11 mouse cellular contexts compared by ENCODE assay signal in genomic region chr1:88259643-88260024, GRCm38 (mm10). TPM values are rescaled to one million over a fixed set of nuclear protein-coding genes. Genes with fewer than 3 reads are reported as not detected.
DNase-seq lines count a peak whose midpoint lies in the region; ATAC-seq lines count a peak whose summit lies in the region.
"Had no signal": no experiment of that assay in that cellular context is flagged by ENCODE, and none has a peak within 500 bp of the region (broad histone marks: within the 10 kb centered on the region; RNA-seq: fewer than 3 reads in every experiment).

No protein-coding gene starts in this region.

- ATAC-seq in forebrain, embryonic 14.5 days, result peak; percentile 9
- peak; percentile 5 for ATAC-seq in hindbrain, embryonic 14.5 days (ENCODE audit: low FRiP score)
- peak; percentile 5 for ATAC-seq in midbrain, embryonic 13.5 days
- ATAC-seq in frontal cortex, adult (ENCODE audit: low TSS enrichment), result no peak

- peaks cover 31% of the 10 kb centered on the region for H3K9me3 ChIP-seq in forebrain, embryonic 14.5 days (replicated peaks; ENCODE audit: control insufficient read depth, low read length)
- H3K9me3 ChIP-seq in hindbrain, embryonic 14.5 days (ENCODE audit: control insufficient read depth, low read length), result peaks cover 33% of the 10 kb centered on the region
- H3K9me3 ChIP-seq in midbrain, embryonic 13.5 days, result peaks cover 43% of the 10 kb centered on the region
- H3K9me3 ChIP-seq: G1E had no signal

- H3K4me2 ChIP-seq in forebrain, embryonic 14.5 days (ENCODE audit: low read length), result no peak overlapping the region
- H3K4me2 ChIP-seq in hindbrain, embryonic 14.5 days (replicated peaks), result no peak overlapping the region
- H3K4me2 ChIP-seq in midbrain, embryonic 13.5 days (replicated peaks), result no peak overlapping the region
- H3K4me2 ChIP-seq: limb, embryonic 13.5 days had no signal

- H3K36me3 ChIP-seq in forebrain, embryonic 14.5 days (ENCODE audit: control insufficient read depth, insufficient read depth, low read length), result peaks cover 56% of the 10 kb centered on the region
- H3K36me3 ChIP-seq in hindbrain, embryonic 14.5 days (replicated peaks; ENCODE audit: control insufficient read depth, insufficient read depth), result peaks cover 44% of the 10 kb centered on the region
- peaks cover 56% of the 10 kb centered on the region for H3K36me3 ChIP-seq in midbrain, embryonic 13.5 days

- H3K27ac ChIP-seq in forebrain, embryonic 14.5 days (ENCODE audit: low read depth, low read length), result no peak overlapping the region
- H3K27ac ChIP-seq in hindbrain, embryonic 14.5 days, result no peak overlapping the region
- H3K27ac ChIP-seq in midbrain, embryonic 13.5 days, result no peak overlapping the region
- H3K27ac ChIP-seq: limb, embryonic 13.5 days had no signal

- DNase-seq in kidney, postnatal 10 days, result peak; percentile 49
- DNase-seq in kidney, postnatal 14 days, result no peak
- DNase-seq in forebrain, embryonic 14.5 days (ENCODE audit: low spot score), result no peak
- no peak for DNase-seq in hindbrain, embryonic 14.5 days (ENCODE audit: low spot score)
- no peak for DNase-seq in layer of hippocampus, adult 11-12 months (ENCODE audit: low spot score)

- WGBS in forebrain, embryonic 14.5 days, result 83% methylated on average over 4 of the region's 4 CpGs
- WGBS in hindbrain, embryonic 14.5 days, result 80% methylated on average over 4 of the region's 4 CpGs
- 78% methylated on average over 4 of the region's 4 CpGs for WGBS in midbrain, embryonic 13.5 days

- H3K27me3 ChIP-seq in forebrain, embryonic 14.5 days (replicated peaks; ENCODE audit: control insufficient read depth, insufficient read depth, low read length), result no peaks in the 10 kb centered on the region
- H3K27me3 ChIP-seq in hindbrain, embryonic 14.5 days (ENCODE audit: control insufficient read depth, insufficient read depth, low read length), result no peaks in the 10 kb centered on the region
- H3K27me3 ChIP-seq in midbrain, embryonic 13.5 days, result no peaks in the 10 kb centered on the region
- H3K27me3 ChIP-seq: limb, embryonic 13.5 days had no signal

- H3K4me1 ChIP-seq in forebrain, embryonic 14.5 days (ENCODE audit: control insufficient read depth, insufficient read depth, low read length), result no peaks in the 10 kb centered on the region
- H3K4me1 ChIP-seq in hindbrain, embryonic 14.5 days (replicated peaks; ENCODE audit: control insufficient read depth, insufficient read depth, low read length), result no peaks in the 10 kb centered on the region
- H3K4me1 ChIP-seq in midbrain, embryonic 13.5 days (replicated peaks), result no peaks in the 10 kb centered on the region

- H3K9ac ChIP-seq in forebrain, embryonic 14.5 days (ENCODE audit: low read length), result no peak overlapping the region
- no peak overlapping the region for H3K9ac ChIP-seq in hindbrain, embryonic 14.5 days
- no peak overlapping the region for H3K9ac ChIP-seq in midbrain, embryonic 13.5 days (replicated peaks)
- H3K9ac ChIP-seq: limb, embryonic 13.5 days had no signal

- no peak overlapping the region for H3K4me3 ChIP-seq in forebrain, embryonic 14.5 days (ENCODE audit: low read depth, low read length)
- no peak overlapping the region for H3K4me3 ChIP-seq in hindbrain, embryonic 14.5 days (replicated peaks; ENCODE audit: low read length)
- H3K4me3 ChIP-seq in midbrain, embryonic 13.5 days (replicated peaks), result no peak overlapping the region
- H3K4me3 ChIP-seq: limb, embryonic 13.5 days had no signal

RNA-seq across cellular contexts. Expression of gene Hjurp, which starts 17.8 kb away (rescaled TPM):
- polyA plus RNA-seq in forebrain, embryonic 14.5 days (2014; fragmentation: Nextera tagmentation; extraction: Ambion mirVana), result 64.5 and 76.3 TPM in 2 replicates
- 64.1 and 64.5 TPM in 2 replicates for polyA plus RNA-seq in hindbrain, embryonic 14.5 days (2014; fragmentation: Nextera tagmentation; extraction: Ambion mirVana)
- 107 and 110 TPM in 2 replicates for polyA plus RNA-seq in midbrain, embryonic 13.5 days (2015; fragmentation: Nextera tagmentation; extraction: Ambion mirVana)

RNA-seq across cellular contexts. Expression of gene Trpm8, which starts 17.8 kb away (rescaled TPM):
- not detected in 2 replicates for polyA plus RNA-seq in forebrain, embryonic 14.5 days (2014; fragmentation: Nextera tagmentation; extraction: Ambion mirVana)
- 0.10 and 0.17 TPM in 2 replicates for polyA plus RNA-seq in hindbrain, embryonic 14.5 days (2014; fragmentation: Nextera tagmentation; extraction: Ambion mirVana)
- polyA plus RNA-seq in midbrain, embryonic 13.5 days (2015; fragmentation: Nextera tagmentation; extraction: Ambion mirVana), result 0.04 TPM in 1 of 2 replicates, not detected in the other
- polyA plus RNA-seq: G1E; gonadal fat pad, adult 2 months; limb, embryonic 13.5 days; urinary bladder, adult 2 months had no signal

RNA-seq across cellular contexts. Expression of gene Mroh2a, which starts 32.8 kb away (rescaled TPM):
- 1.3 and 1.7 TPM in 2 replicates for polyA plus RNA-seq in forebrain, embryonic 14.5 days (2014; fragmentation: Nextera tagmentation; extraction: Ambion mirVana)
- 1.1 and 2.0 TPM in 2 replicates for polyA plus RNA-seq in hindbrain, embryonic 14.5 days (2014; fragmentation: Nextera tagmentation; extraction: Ambion mirVana)
- polyA plus RNA-seq in midbrain, embryonic 13.5 days (2015; fragmentation: Nextera tagmentation; extraction: Ambion mirVana), result 0.68 and 1.0 TPM in 2 replicates
- polyA plus RNA-seq: G1E had no signal

RNA-seq across cellular contexts. Expression of gene Ugt1a1, which starts 47.9 kb away (rescaled TPM):
- not detected in 2 replicates for polyA plus RNA-seq in forebrain, embryonic 14.5 days (2014; fragmentation: Nextera tagmentation; extraction: Ambion mirVana)
- not detected in 2 replicates for polyA plus RNA-seq in hindbrain, embryonic 14.5 days (2014; fragmentation: Nextera tagmentation; extraction: Ambion mirVana)
- polyA plus RNA-seq in midbrain, embryonic 13.5 days (2015; fragmentation: Nextera tagmentation; extraction: Ambion mirVana), result not detected in 2 replicates
- polyA plus RNA-seq: G1E had no signal

RNA-seq across cellular contexts. Expression of gene Dnajb3, which starts 54.1 kb away (rescaled TPM):
- polyA plus RNA-seq in forebrain, embryonic 14.5 days (2014; fragmentation: Nextera tagmentation; extraction: Ambion mirVana), result 11.8 and 14.4 TPM in 2 replicates
- 11.9 and 16.5 TPM in 2 replicates for polyA plus RNA-seq in hindbrain, embryonic 14.5 days (2014; fragmentation: Nextera tagmentation; extraction: Ambion mirVana)
- polyA plus RNA-seq in midbrain, embryonic 13.5 days (2015; fragmentation: Nextera tagmentation; extraction: Ambion mirVana), result 13.9 and 16.2 TPM in 2 replicates
- polyA plus RNA-seq: G1E had no signal
